Mouse (Mus musculus) G1E (cell line): ENCODE measurements around the gene Actr1a. TPM values are rescaled to one million over a fixed set of nuclear protein-coding genes. Genes with fewer than 3 reads are reported as not detected.

Experiments
- ATAC-seq: 2 replicates; pipeline ENCODE4 v1.8.0; 2016; ENCODE audit warnings: mild to moderate bottlenecking; ENCODE audit not compliant: insufficient number of reproducible peaks, poor library complexity, low FRiP score, severe bottlenecking; ENCODE audit errors: extremely low read depth
- DNase-seq: peaks from one replicate; pipeline ENCODE4 v3.0.0; 2012; ENCODE audit warnings: low spot score
- H3K27me3 ChIP-seq: 2 replicates; pipeline ENCODE4 v1.6.1; 2012; ENCODE audit warnings: mild to moderate bottlenecking, low read length, inconsistent platforms; ENCODE audit not compliant: insufficient read depth
- H3K36me3 ChIP-seq: replicated peaks from 2 replicates; pipeline ENCODE3; 2012; ENCODE audit warnings: mild to moderate bottlenecking, inconsistent platforms
- H3K4me1 ChIP-seq: 2 replicates; pipeline ENCODE4 v1.6.1; 2012; ENCODE audit warnings: low read depth, low read length, inconsistent platforms, mixed read lengths; ENCODE audit not compliant: insufficient read depth
- H3K4me3 ChIP-seq: 2 replicates; pipeline ENCODE4 v1.5.1; 2012; ENCODE audit warnings: low read depth, mild to moderate bottlenecking, inconsistent platforms, low read length, moderate library complexity, mixed read lengths
- H3K9me3 ChIP-seq: replicated peaks from 2 replicates; pipeline ENCODE4 v1.6.1; 2012; ENCODE audit warnings: inconsistent platforms
- CTCF ChIP-seq: IDR thresholded peaks from 2 replicates; pipeline ENCODE4 v1.5.1; 2012; ENCODE audit warnings: low read depth, low read length, inconsistent platforms, mixed read lengths
- GATA1 ChIP-seq: IDR thresholded peaks from 2 replicates; pipeline ENCODE4 v1.6.1; 2012; ENCODE audit warnings: borderline replicate concordance, low read length, inconsistent platforms, mixed read lengths
- GATA2 ChIP-seq: IDR thresholded peaks from 2 replicates; pipeline ENCODE4 v1.6.1; 2012; ENCODE audit warnings: low read depth, low read length, inconsistent platforms, borderline replicate concordance
- POLR2AphosphoS5 ChIP-seq: IDR thresholded peaks from 2 replicates; pipeline ENCODE4 v1.6.1; 2012; ENCODE audit warnings: low read depth, low read length, inconsistent platforms; ENCODE audit not compliant: insufficient replicate concordance
- TAL1 ChIP-seq: conservative IDR thresholded peaks from 2 replicates; pipeline ENCODE4 v1.6.1; 2012; ENCODE audit warnings: low read depth, low read length, inconsistent platforms, mixed read lengths
- polyA plus RNA-seq: library from polyadenylated mRNA; stranded (reverse); fragments of >175 nt; gene quantifications from 2 replicates; pipeline ENCODE4 v1.2.3, GENCODE M21; 2012
- total RNA-seq, 2 experiments: library from RNA; stranded (forward) in 1 of 2; stranded (reverse) in 1 of 2; fragments of 200-1000 nt in 1 of 2; fragments of >200 nt in 1 of 2; fragmentation: Nextera tagmentation in 1 of 2; gene quantifications; 2 replicates each; pipeline ENCODE4 v1.2.3; 2014 to 2017

The Actr1a gene
- total and polyA plus RNA-seq, 3 experiments = 24.3 to 92.4 (median 84.5) TPM

DNA sequence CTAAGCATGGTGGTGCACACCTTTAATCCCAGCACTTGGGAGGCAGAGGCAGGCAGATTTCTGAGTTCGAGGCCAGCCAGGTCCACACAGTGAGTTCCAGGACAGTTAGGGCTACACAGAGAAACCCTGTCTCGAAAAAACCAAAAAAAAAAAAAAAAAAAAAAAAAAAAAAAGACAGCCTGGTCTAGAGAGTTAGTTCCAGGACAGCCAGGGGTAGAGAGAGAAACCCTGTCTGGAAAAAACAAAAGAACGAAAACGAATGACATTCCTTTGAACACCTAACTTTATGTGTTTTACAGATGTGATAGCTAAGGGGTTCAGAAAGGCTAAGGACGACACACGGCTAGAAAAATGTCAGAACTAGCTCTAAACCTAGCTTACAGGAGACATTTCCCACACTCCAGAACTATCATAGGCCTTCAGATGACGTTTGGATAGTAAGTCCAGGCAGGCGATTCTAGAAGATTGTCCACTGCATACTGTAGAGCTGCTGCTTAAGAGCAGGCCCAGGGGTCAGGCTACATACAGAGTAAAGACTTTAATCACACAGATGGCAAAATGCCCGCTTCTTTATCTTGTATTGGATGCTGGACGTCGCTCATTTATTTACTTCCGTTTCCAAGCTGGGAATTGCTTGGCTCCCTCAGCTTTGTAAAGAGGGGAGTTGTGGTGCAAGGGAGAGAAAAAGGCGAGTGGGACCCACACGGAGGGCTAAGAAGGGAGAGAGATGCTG lies 47.4 kb downstream of the Actr1a start:
- peaks cover 5% of the 10 kb centered on the region; the same call in 1 of the 2 replicates for H3K9me3 ChIP-seq
- no peak for ATAC-seq
- no peak for DNase-seq
- peaks cover 40% of the 10 kb centered on the region for H3K27me3 ChIP-seq
- peaks cover 32% of the 10 kb centered on the region for H3K4me1 ChIP-seq
- no peak overlapping the region for H3K4me3 ChIP-seq
- TF ChIP-seq TAL1 = no peak
- H3K36me3 ChIP-seq = peaks cover 2% of the 10 kb centered on the region

DNA sequence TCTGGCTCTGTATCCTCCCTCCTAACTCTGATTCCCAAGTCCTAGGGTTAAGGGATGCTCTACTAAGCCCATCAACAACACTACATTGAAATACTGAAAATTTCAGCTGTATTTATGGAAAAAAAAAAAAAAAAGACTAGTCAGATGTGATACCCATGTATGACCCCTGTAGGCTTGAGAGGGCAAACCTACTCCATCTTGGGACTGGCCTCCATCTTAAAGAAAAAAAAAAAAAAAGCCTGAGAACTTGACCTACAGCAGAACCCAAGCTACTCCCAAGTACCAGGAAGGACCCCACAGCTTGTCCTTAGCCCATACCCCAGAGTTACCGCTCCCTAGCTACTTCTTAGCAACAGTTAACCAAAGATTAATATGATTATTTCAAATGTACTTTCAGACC lies 48.4 kb downstream of the Actr1a start:
- no peak overlapping the region for H3K4me3 ChIP-seq
- DNase-seq (no peak), ATAC-seq (no peak)
- TF ChIP-seq GATA2 (no peak), POLR2AphosphoS5 (no peak)
- H3K9me3 ChIP-seq = peaks cover 5% of the 10 kb centered on the region; the same call in 1 of the 2 replicates
- H3K27me3 ChIP-seq = peaks cover 34% of the 10 kb centered on the region
- H3K4me1 ChIP-seq = peaks cover 27% of the 10 kb centered on the region
- peaks cover 2% of the 10 kb centered on the region for H3K36me3 ChIP-seq

- no peak overlapping the region for H3K4me3 ChIP-seq
- H3K27me3 ChIP-seq = peaks cover 18% of the 10 kb centered on the region
- DNase-seq (no peak), ATAC-seq (no peak)
- TF ChIP-seq GATA2 = no peak
- no peak for TF ChIP-seq GATA1
- TF ChIP-seq TAL1 = no peak
- TF ChIP-seq POLR2AphosphoS5 = no peak
- TF ChIP-seq CTCF = no peak
- peaks cover 5% of the 10 kb centered on the region; the same call in 1 of the 2 replicates for H3K9me3 ChIP-seq
- peaks cover 2% of the 10 kb centered on the region for H3K36me3 ChIP-seq
- H3K4me1 ChIP-seq = peaks cover 47% of the 10 kb centered on the region
Measured at GRCm38 (mm10) chr19:46344710-46345419, 50.7 kb downstream of the Actr1a start.

- no peak for TF ChIP-seq TAL1
- no peak for TF ChIP-seq CTCF
- ATAC-seq (no peak), DNase-seq (peak; percentile 53)
- peaks cover 24% of the 10 kb centered on the region for H3K36me3 ChIP-seq
- H3K4me1 ChIP-seq = peaks cover 61% of the 10 kb centered on the region
- H3K27me3 ChIP-seq = no peaks in the 10 kb centered on the region; the same call in 1 of the 2 replicates
- H3K9me3 ChIP-seq = no peaks in the 10 kb centered on the region
- peak overlapping the region; percentile 76; the same call in 1 of the 2 replicates for H3K4me3 ChIP-seq
Measured at GRCm38 (mm10) chr19:46339287-46339971, 56.1 kb downstream of the Actr1a start.

- H3K36me3 ChIP-seq = peaks cover 28% of the 10 kb centered on the region
- ATAC-seq (no peak), DNase-seq (no peak)
- peak overlapping the region; percentile 76; the same call in 1 of the 2 replicates for H3K4me3 ChIP-seq
- H3K9me3 ChIP-seq = no peaks in the 10 kb centered on the region
- H3K27me3 ChIP-seq = no peaks in the 10 kb centered on the region; the same call in 1 of the 2 replicates
- H3K4me1 ChIP-seq = peaks cover 56% of the 10 kb centered on the region
- no peak for TF ChIP-seq GATA1
- TF ChIP-seq GATA2 = no peak
- no peak for TF ChIP-seq CTCF
- TF ChIP-seq POLR2AphosphoS5 = no peak
- TF ChIP-seq TAL1 = no peak
Measured at GRCm38 (mm10) chr19:46338942-46339286, 56.6 kb downstream of the Actr1a start.

GRCm38 (mm10) chr19:46338331-46338936 lies 57.1 kb downstream of the Actr1a start, which contains the start of gene Cuedc2:
TSS of gene Cuedc2 (minus strand) at chr19:46338702.
- TF ChIP-seq GATA2 (no peak), POLR2AphosphoS5 (no peak), TAL1 (no peak), GATA1 (no peak), CTCF (no peak)
- Histone ChIP-seq H3K4me3 (peak within 1 kb of the TSS; percentile 76), H3K9me3 (no peaks in the 10 kb centered on the region), H3K27me3 (no peaks in the 10 kb centered on the region), H3K36me3 (peaks cover 30% of the 10 kb centered on the region), H3K4me1 (peaks cover 51% of the 10 kb centered on the region)
- DNase-seq (peak; percentile 65), ATAC-seq (peak; percentile 61)
